Mouse (Mus musculus) heart, embryonic 12.5 days (tissue): Measurements from ENCODE around the gene Dohh. TPM values are rescaled to one million over a fixed set of nuclear protein-coding genes. Genes with fewer than 3 reads are reported as not detected.
A peak's percentile ranks its signal among the peaks of the same experiment; 100 is the strongest.

ENCODE experiments used
- ATAC-seq: fragments of 200-750 bp; cut with Nextera tagmentation; 2 replicates; pipeline ENCODE4 v1.8.0; 2017; ENCODE audit warnings: moderate TSS enrichment, moderate library complexity; ENCODE audit not compliant: insufficient number of reproducible peaks, low FRiP score
- H3K27ac ChIP-seq: fragments of 300-500 bp; sonication (generic); 2 replicates; pipeline ENCODE4 v1.5.1; 2016; ENCODE audit warnings: mild to moderate bottlenecking, moderate library complexity; ENCODE audit not compliant: poor library complexity, severe bottlenecking
- H3K27me3 ChIP-seq: fragments of 300-500 bp; sonication (generic); replicated peaks from 2 replicates; pipeline ENCODE4 v1.6.1; 2016; ENCODE audit warnings: mild to moderate bottlenecking, moderate library complexity
- H3K36me3 ChIP-seq: fragments of 300-500 bp; sonication (generic); 2 replicates; pipeline ENCODE4 v1.6.1; 2016; ENCODE audit warnings: mild to moderate bottlenecking, moderate library complexity
- H3K4me1 ChIP-seq: fragments of 300-500 bp; sonication (generic); replicated peaks from 2 replicates; pipeline ENCODE4 v1.6.1; 2016; ENCODE audit warnings: mild to moderate bottlenecking
- H3K4me2 ChIP-seq: fragments of 300-500 bp; sonication (generic); 2 replicates; pipeline ENCODE4 v1.6.1; 2016; ENCODE audit warnings: mild to moderate bottlenecking, moderate library complexity
- H3K4me3 ChIP-seq: fragments of 300-500 bp; sonication (generic); 2 replicates; pipeline ENCODE4 v1.5.1; 2016; ENCODE audit warnings: mild to moderate bottlenecking
- H3K9ac ChIP-seq: fragments of 300-500 bp; sonication (generic); 2 replicates; pipeline ENCODE4 v1.6.1; 2016; ENCODE audit warnings: mild to moderate bottlenecking, moderate library complexity
- H3K9me3 ChIP-seq: fragments of 300-500 bp; sonication (generic); replicated peaks from 2 replicates; pipeline ENCODE4 v1.6.1; 2016; ENCODE audit warnings: mild to moderate bottlenecking, moderate library complexity
- WGBS: fragments of 180-500 bp; shearing (Covaris S2); methylation state at CpG from one replicate; pipeline ENCODE4 v1.1.7; 2016; 5-methylcytosine and 5-hydroxymethylcytosine counted together
- polyA plus RNA-seq: library from polyadenylated mRNA; unstranded; fragments of >200 nt; fragmentation: Nextera tagmentation; extraction: Ambion mirVana; gene quantifications from 2 replicates; pipeline ENCODE4 v1.2.1, GENCODE M21; 2016

Gene Dohh
- polyA plus RNA-seq, 1 experiment from 2014 or later, result 66.9 TPM

GRCm38 (mm10) chr10:81399798-81400308 is 15.6 kb downstream of the Dohh start:
- H3K4me2 ChIP-seq, result no peak overlapping the region
- H3K9ac ChIP-seq, result no peak overlapping the region
- H3K27me3 ChIP-seq, result peaks cover 5% of the 10 kb centered on the region; the same call in 1 of the 2 replicates
- no peaks in the 10 kb centered on the region for H3K9me3 ChIP-seq
- no peak overlapping the region for H3K4me3 ChIP-seq
- no peak overlapping the region for H3K27ac ChIP-seq
- WGBS, result 66% methylated on average over 18 of the region's 18 CpGs
- peaks cover 61% of the 10 kb centered on the region for H3K36me3 ChIP-seq
- H3K4me1 ChIP-seq, result peaks cover 43% of the 10 kb centered on the region
- no peak for ATAC-seq

- peaks cover 69% of the 10 kb centered on the region for H3K36me3 ChIP-seq
- H3K27me3 ChIP-seq, result peaks cover 5% of the 10 kb centered on the region; the same call in 1 of the 2 replicates
- 59% methylated on average over 22 of the region's 22 CpGs for WGBS
- H3K9ac ChIP-seq, result peak overlapping the region; percentile 42; the same call in 1 of the 2 replicates
- H3K9me3 ChIP-seq, result no peaks in the 10 kb centered on the region
- H3K4me3 ChIP-seq, result no peak overlapping the region
- peaks cover 48% of the 10 kb centered on the region for H3K4me1 ChIP-seq
- ATAC-seq, result no peak
- no peak overlapping the region; the same call in 1 of the 2 replicates for H3K4me2 ChIP-seq
- H3K27ac ChIP-seq, result peak overlapping the region; percentile 2; the same call in 1 of the 2 replicates
Observed at GRCm38 (mm10) chr10:81400371-81401204, 16.4 kb downstream of the Dohh start.

- Histone ChIP-seq H3K4me3 (no peak overlapping the region), H3K9ac (0 out of 2 replicates have a peak overlapping the region, but pooled peaks have one; percentile 42), H3K4me2 (peak overlapping the region; percentile 53), H3K36me3 (peaks cover 72% of the 10 kb centered on the region), H3K27ac (peak overlapping the region; percentile 93), H3K9me3 (no peaks in the 10 kb centered on the region), H3K4me1 (peaks cover 54% of the 10 kb centered on the region), H3K27me3 (peaks cover 5% of the 10 kb centered on the region; the same call in 1 of the 2 replicates)
- WGBS, result 25% methylated on average over 10 of the region's 10 CpGs
- ATAC-seq, result no peak
Observed at GRCm38 (mm10) chr10:81401205-81401520, 16.9 kb downstream of the Dohh start.

GRCm38 (mm10) chr10:81401521-81402226 is 17.4 kb downstream of the Dohh start:
- Histone ChIP-seq H3K9ac (peak overlapping the region; percentile 61), H3K9me3 (no peaks in the 10 kb centered on the region), H3K36me3 (peaks cover 76% of the 10 kb centered on the region), H3K27ac (peak overlapping the region; percentile 93), H3K4me1 (peaks cover 59% of the 10 kb centered on the region), H3K4me2 (peak overlapping the region; percentile 53), H3K4me3 (peak overlapping the region; percentile 19; the same call in 1 of the 2 replicates), H3K27me3 (peaks cover 5% of the 10 kb centered on the region; the same call in 1 of the 2 replicates)
- ATAC-seq, result peak; percentile 86
- 9% methylated on average over 18 of the region's 18 CpGs for WGBS

- no peaks in the 10 kb centered on the region for H3K9me3 ChIP-seq
- H3K4me1 ChIP-seq, result peaks cover 65% of the 10 kb centered on the region
- peak overlapping the region; percentile 93 for H3K27ac ChIP-seq
- WGBS, result 23% methylated on average over 7 of the region's 7 CpGs
- H3K4me2 ChIP-seq, result peak overlapping the region; percentile 53
- H3K36me3 ChIP-seq, result peaks cover 80% of the 10 kb centered on the region
- ATAC-seq, result no peak
- peak overlapping the region; percentile 19; the same call in 1 of the 2 replicates for H3K4me3 ChIP-seq
- H3K9ac ChIP-seq, result peak overlapping the region; percentile 61
- H3K27me3 ChIP-seq, result peaks cover 5% of the 10 kb centered on the region; the same call in 1 of the 2 replicates
Observed at GRCm38 (mm10) chr10:81402227-81402765, 18.1 kb downstream of the Dohh start.

- Histone ChIP-seq H3K36me3 (peaks cover 75% of the 10 kb centered on the region), H3K27me3 (peaks cover 5% of the 10 kb centered on the region; the same call in 1 of the 2 replicates)
- 74% methylated on average over 10 of the region's 10 CpGs for WGBS
Observed at GRCm38 (mm10) chr10:81403511-81403910, 19.3 kb downstream of the Dohh start.

GRCm38 (mm10) chr10:81404082-81404481 is 19.9 kb downstream of the Dohh start:
- Histone ChIP-seq H3K4me2 (no peak overlapping the region), H3K4me1 (peaks cover 83% of the 10 kb centered on the region), H3K9ac (no peak overlapping the region), H3K27me3 (peaks cover 5% of the 10 kb centered on the region; the same call in 1 of the 2 replicates), H3K4me3 (no peak overlapping the region), H3K27ac (no peak overlapping the region), H3K9me3 (no peaks in the 10 kb centered on the region), H3K36me3 (peaks cover 74% of the 10 kb centered on the region)
- ATAC-seq, result no peak
- 25% methylated on average over 9 of the region's 9 CpGs for WGBS

More at GRCm38 (mm10) chr10:81403511-81403910, 19.3 kb downstream of the Dohh start:
- ATAC-seq, result no peak
- peaks cover 77% of the 10 kb centered on the region for H3K4me1 ChIP-seq
- H3K9me3 ChIP-seq, result no peaks in the 10 kb centered on the region
- peak overlapping the region; percentile 61 for H3K9ac ChIP-seq
- peak overlapping the region; percentile 93 for H3K27ac ChIP-seq
- H3K4me2 ChIP-seq, result no peak overlapping the region; the same call in 1 of the 2 replicates
- no peak overlapping the region for H3K4me3 ChIP-seq

GRCm38 (mm10) chr10:81404720-81405119 is 20.5 kb downstream of the Dohh start:
- Histone ChIP-seq H3K9ac (no peak overlapping the region), H3K27ac (no peak overlapping the region; the same call in 1 of the 2 replicates), H3K4me3 (no peak overlapping the region), H3K4me2 (no peak overlapping the region), H3K27me3 (peaks cover 5% of the 10 kb centered on the region; the same call in 1 of the 2 replicates), H3K9me3 (no peaks in the 10 kb centered on the region), H3K4me1 (peaks cover 90% of the 10 kb centered on the region), H3K36me3 (peaks cover 68% of the 10 kb centered on the region)
- no peak for ATAC-seq
- 54% methylated on average over 18 of the region's 18 CpGs for WGBS

GRCm38 (mm10) chr10:81405588-81406201 is 21.5 kb downstream of the Dohh start:
- Histone ChIP-seq H3K36me3 (peaks cover 58% of the 10 kb centered on the region), H3K9ac (no peak overlapping the region), H3K27me3 (0 out of 2 replicates have a peak, but pooled peaks cover 5% of the 10 kb centered on the region), H3K4me1 (peaks cover 95% of the 10 kb centered on the region), H3K4me2 (peak overlapping the region; percentile 66), H3K9me3 (no peaks in the 10 kb centered on the region), H3K4me3 (no peak overlapping the region), H3K27ac (peak overlapping the region; percentile 76; the same call in 1 of the 2 replicates)
- no peak for ATAC-seq
- WGBS, result 40% methylated on average over 13 of the region's 13 CpGs
